Mouse (Mus musculus) kidney, embryonic 16.5 days (tissue): Measurements from ENCODE around the gene Mcu. TPM values are rescaled to one million over a fixed set of nuclear protein-coding genes. Genes with fewer than 3 reads are reported as not detected.

Experiments used
- ATAC-seq: fragments of 200-750 bp; cut with Nextera tagmentation; 2 replicates; pipeline ENCODE4 v1.8.0; 2017; ENCODE audit warnings: moderate TSS enrichment; ENCODE audit not compliant: low FRiP score, low TSS enrichment
- H3K27ac ChIP-seq: fragments of 300-500 bp; sonication (generic); 2 replicates; pipeline ENCODE4 v1.5.1; 2014; ENCODE audit warnings: low read length
- H3K27me3 ChIP-seq: fragments of 300-500 bp; sonication (generic); 2 replicates; pipeline ENCODE4 v1.6.1; 2014; ENCODE audit warnings: low read length, control low read depth, mixed read lengths; ENCODE audit not compliant: insufficient read depth
- H3K36me3 ChIP-seq: fragments of 300-500 bp; sonication (generic); 2 replicates; pipeline ENCODE4 v1.6.1; 2014; ENCODE audit warnings: low read length, control low read depth, mixed read lengths; ENCODE audit not compliant: insufficient read depth
- H3K4me1 ChIP-seq: fragments of 300-500 bp; sonication (generic); 2 replicates; pipeline ENCODE4 v1.6.1; 2014; ENCODE audit warnings: low read length, control low read depth, mixed read lengths; ENCODE audit not compliant: insufficient read depth
- H3K4me2 ChIP-seq: fragments of 300-500 bp; sonication (generic); replicated peaks from 2 replicates; pipeline ENCODE4 v1.6.1; 2014; ENCODE audit warnings: low read depth, low read length
- H3K4me3 ChIP-seq: fragments of 300-500 bp; sonication (generic); 2 replicates; pipeline ENCODE4 v1.5.1; 2014; ENCODE audit warnings: mild to moderate bottlenecking, low read length
- H3K9ac ChIP-seq: fragments of 300-500 bp; sonication (generic); replicated peaks from 2 replicates; pipeline ENCODE4 v1.6.1; 2014; ENCODE audit warnings: low read length
- H3K9me3 ChIP-seq: fragments of 300-500 bp; sonication (generic); 2 replicates; pipeline ENCODE4 v1.6.1; 2016; ENCODE audit warnings: low read length, control low read depth
- WGBS: fragments of 180-500 bp; shearing (Covaris S2); extraction: QIAGEN DNeasy Blood & Tissue Kit; methylation state at CpG from one replicate; pipeline ENCODE4 v1.1.7; 2014; 5-methylcytosine and 5-hydroxymethylcytosine counted together
- polyA plus RNA-seq: library from polyadenylated mRNA; unstranded; fragments of >200 nt; fragmentation: Nextera tagmentation; extraction: Ambion mirVana; gene quantifications from 2 replicates; pipeline ENCODE4 v1.2.1, GENCODE M21; 2015

Mcu gene
- polyA plus RNA-seq, 1 experiment from 2014 or later: 34.7 TPM

- Histone ChIP-seq H3K4me3 (no peak overlapping the region), H3K36me3 (peaks cover 3% of the 10 kb centered on the region; the same call in 1 of the 2 replicates), H3K9ac (no peak overlapping the region), H3K4me1 (no peaks in the 10 kb centered on the region), H3K27ac (no peak overlapping the region), H3K9me3 (no peaks in the 10 kb centered on the region), H3K4me2 (no peak overlapping the region), H3K27me3 (no peaks in the 10 kb centered on the region)
- WGBS: 87% methylated on average over 12 of the region's 12 CpGs
- ATAC-seq: no peak
Observed at GRCm38 (mm10) chr10:59467297-59467696, 149.2 kb downstream of the Mcu start.

- Histone ChIP-seq H3K36me3 (peaks cover 3% of the 10 kb centered on the region; the same call in 1 of the 2 replicates), H3K27me3 (no peaks in the 10 kb centered on the region), H3K9ac (no peak overlapping the region), H3K9me3 (no peaks in the 10 kb centered on the region), H3K4me1 (no peaks in the 10 kb centered on the region), H3K27ac (no peak overlapping the region), H3K4me3 (no peak overlapping the region), H3K4me2 (no peak overlapping the region)
- no peak for ATAC-seq
- WGBS: 84% methylated on average over 4 of the region's 4 CpGs
Observed at GRCm38 (mm10) chr10:59466626-59467025, 149.9 kb downstream of the Mcu start.

GRCm38 (mm10) chr10:59465546-59465945 is 150.9 kb downstream of the Mcu start:
- H3K27me3 ChIP-seq: no peaks in the 10 kb centered on the region
- no peaks in the 10 kb centered on the region for H3K4me1 ChIP-seq
- no peak for ATAC-seq
- 83% methylated on average over 3 of the region's 3 CpGs for WGBS
- H3K9ac ChIP-seq: no peak overlapping the region
- H3K27ac ChIP-seq: no peak overlapping the region
- no peaks in the 10 kb centered on the region for H3K9me3 ChIP-seq
- no peak overlapping the region for H3K4me3 ChIP-seq
- no peak overlapping the region for H3K4me2 ChIP-seq
- peaks cover 3% of the 10 kb centered on the region; the same call in 1 of the 2 replicates for H3K36me3 ChIP-seq

- H3K27ac ChIP-seq: no peak overlapping the region
- no peak overlapping the region for H3K4me3 ChIP-seq
- H3K9me3 ChIP-seq: no peaks in the 10 kb centered on the region
- WGBS: 92% methylated on average over 6 of the region's 6 CpGs
- no peaks in the 10 kb centered on the region for H3K27me3 ChIP-seq
- peaks cover 1% of the 10 kb centered on the region; the same call in 1 of the 2 replicates for H3K36me3 ChIP-seq
- H3K9ac ChIP-seq: no peak overlapping the region
- ATAC-seq: no peak
- no peaks in the 10 kb centered on the region for H3K4me1 ChIP-seq
- no peak overlapping the region for H3K4me2 ChIP-seq
Observed at GRCm38 (mm10) chr10:59462307-59462706, 154.2 kb downstream of the Mcu start.

- Histone ChIP-seq H3K4me3 (no peak overlapping the region), H3K27me3 (no peaks in the 10 kb centered on the region), H3K4me1 (no peaks in the 10 kb centered on the region), H3K9ac (no peak overlapping the region), H3K36me3 (peaks cover 10% of the 10 kb centered on the region; the same call in 1 of the 2 replicates), H3K4me2 (no peak overlapping the region), H3K9me3 (no peaks in the 10 kb centered on the region), H3K27ac (no peak overlapping the region)
- no peak for ATAC-seq
- WGBS: 86% methylated on average over 12 of the region's 12 CpGs
Observed at GRCm38 (mm10) chr10:59459767-59460166, 156.7 kb downstream of the Mcu start.

GRCm38 (mm10) chr10:59454631-59455030 is 161.9 kb downstream of the Mcu start:
- H3K4me3 ChIP-seq: no peak overlapping the region
- ATAC-seq: no peak
- no peak overlapping the region for H3K9ac ChIP-seq
- H3K4me1 ChIP-seq: no peaks in the 10 kb centered on the region
- 92% methylated on average over 15 of the region's 15 CpGs for WGBS
- H3K9me3 ChIP-seq: no peaks in the 10 kb centered on the region
- no peak overlapping the region for H3K4me2 ChIP-seq
- H3K36me3 ChIP-seq: peaks cover 21% of the 10 kb centered on the region; the same call in 1 of the 2 replicates
- no peaks in the 10 kb centered on the region for H3K27me3 ChIP-seq
- no peak overlapping the region for H3K27ac ChIP-seq

GRCm38 (mm10) chr10:59451839-59452238 is 164.7 kb downstream of the Mcu start:
- Histone ChIP-seq H3K9me3 (no peaks in the 10 kb centered on the region), H3K27me3 (no peaks in the 10 kb centered on the region), H3K4me2 (no peak overlapping the region), H3K36me3 (peaks cover 21% of the 10 kb centered on the region; the same call in 1 of the 2 replicates), H3K27ac (no peak overlapping the region), H3K9ac (no peak overlapping the region), H3K4me3 (no peak overlapping the region), H3K4me1 (no peaks in the 10 kb centered on the region)
- peak; percentile 70 for ATAC-seq
- WGBS: 53% methylated on average over 5 of the region's 5 CpGs

- H3K36me3 ChIP-seq: peaks cover 5% of the 10 kb centered on the region; the same call in 1 of the 2 replicates
- H3K4me1 ChIP-seq: peaks cover 4% of the 10 kb centered on the region; the same call in 1 of the 2 replicates
- no peaks in the 10 kb centered on the region for H3K27me3 ChIP-seq
- H3K4me2 ChIP-seq: no peak overlapping the region
- H3K4me3 ChIP-seq: no peak overlapping the region
- peak overlapping the region; percentile 8; the same call in 1 of the 2 replicates for H3K27ac ChIP-seq
- ATAC-seq: no peak
- H3K9ac ChIP-seq: no peak overlapping the region
- H3K9me3 ChIP-seq: no peaks in the 10 kb centered on the region
- WGBS: 77% methylated on average over 9 of the region's 9 CpGs
Observed at GRCm38 (mm10) chr10:59447546-59447945, 168.9 kb downstream of the Mcu start.

GRCm38 (mm10) chr10:59446911-59447437 is 169.5 kb downstream of the Mcu start:
- no peak overlapping the region for H3K4me2 ChIP-seq
- H3K9me3 ChIP-seq: no peaks in the 10 kb centered on the region
- no peak overlapping the region for H3K4me3 ChIP-seq
- no peak overlapping the region for H3K9ac ChIP-seq
- peaks cover 5% of the 10 kb centered on the region; the same call in 1 of the 2 replicates for H3K4me1 ChIP-seq
- WGBS: 86% methylated on average over 10 of the region's 10 CpGs
- peaks cover 5% of the 10 kb centered on the region; the same call in 1 of the 2 replicates for H3K36me3 ChIP-seq
- H3K27me3 ChIP-seq: no peaks in the 10 kb centered on the region
- H3K27ac ChIP-seq: peak overlapping the region; percentile 8; the same call in 1 of the 2 replicates
- no peak for ATAC-seq

GRCm38 (mm10) chr10:59444635-59445034 is 171.9 kb downstream of the Mcu start:
- H3K27me3 ChIP-seq: peaks cover 5% of the 10 kb centered on the region; the same call in 1 of the 2 replicates
- H3K4me2 ChIP-seq: no peak overlapping the region
- no peaks in the 10 kb centered on the region; the same call in 1 of the 2 replicates for H3K36me3 ChIP-seq
- WGBS: 47% methylated on average over 8 of the region's 8 CpGs
- H3K9ac ChIP-seq: no peak overlapping the region
- no peaks in the 10 kb centered on the region for H3K9me3 ChIP-seq
- no peak for ATAC-seq
- H3K4me1 ChIP-seq: peaks cover 6% of the 10 kb centered on the region; the same call in 1 of the 2 replicates
- no peak overlapping the region for H3K4me3 ChIP-seq
- no peak overlapping the region for H3K27ac ChIP-seq
